Mouse (Mus musculus): ENCODE data around the gene Thoc6. TPM values are rescaled to one million over a fixed set of nuclear protein-coding genes. Genes with fewer than 3 reads are reported as not detected.

The Thoc6 gene
- total RNA-seq (2015): 32.3 and 33.4 TPM in 2 replicates
- total RNA-seq (2017): 45.7 and 51.2 TPM in 2 replicates

DNA sequence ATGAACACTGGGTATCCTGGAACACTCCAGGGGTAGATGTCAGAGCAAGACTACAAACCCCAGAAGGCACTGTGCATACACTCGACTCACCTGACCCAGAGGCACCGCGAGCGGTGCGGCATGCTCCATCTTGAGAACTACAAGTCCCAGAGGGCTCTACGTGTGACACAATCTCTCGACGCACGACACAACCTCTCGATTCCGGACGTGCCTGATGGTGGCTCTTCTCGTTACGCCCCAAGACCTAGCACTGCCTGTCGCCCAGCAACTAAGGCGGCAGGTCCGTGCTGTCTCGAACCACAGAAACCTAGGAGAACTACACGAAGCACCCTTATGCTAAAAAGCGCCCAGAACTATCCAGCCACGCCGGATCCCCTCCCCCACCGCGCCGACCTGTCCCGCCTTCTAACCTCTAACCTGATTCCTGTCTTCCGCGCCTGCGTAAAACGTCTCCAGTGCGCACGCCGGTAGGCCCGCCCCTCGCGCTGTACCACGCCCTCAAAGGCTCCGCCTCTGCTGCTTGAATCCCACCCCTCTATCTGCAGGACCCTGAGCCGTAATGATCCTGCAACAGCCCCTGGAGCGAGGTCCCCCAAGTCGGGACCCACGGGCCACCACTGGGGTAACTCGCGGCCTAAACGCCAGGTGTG, at the start of gene Thoc6, which contains the start of gene Hcfc1r1:
Gene Thoc6 (minus strand): TSS at position 459 of the 650 bp plus-strand sequence.
Gene Hcfc1r1 (plus strand): TSS at position 173 of the 650 bp plus-strand sequence.
- ATAC-seq (replicated peaks; ENCODE audit: poor library complexity): peak; percentile 77

DNA sequence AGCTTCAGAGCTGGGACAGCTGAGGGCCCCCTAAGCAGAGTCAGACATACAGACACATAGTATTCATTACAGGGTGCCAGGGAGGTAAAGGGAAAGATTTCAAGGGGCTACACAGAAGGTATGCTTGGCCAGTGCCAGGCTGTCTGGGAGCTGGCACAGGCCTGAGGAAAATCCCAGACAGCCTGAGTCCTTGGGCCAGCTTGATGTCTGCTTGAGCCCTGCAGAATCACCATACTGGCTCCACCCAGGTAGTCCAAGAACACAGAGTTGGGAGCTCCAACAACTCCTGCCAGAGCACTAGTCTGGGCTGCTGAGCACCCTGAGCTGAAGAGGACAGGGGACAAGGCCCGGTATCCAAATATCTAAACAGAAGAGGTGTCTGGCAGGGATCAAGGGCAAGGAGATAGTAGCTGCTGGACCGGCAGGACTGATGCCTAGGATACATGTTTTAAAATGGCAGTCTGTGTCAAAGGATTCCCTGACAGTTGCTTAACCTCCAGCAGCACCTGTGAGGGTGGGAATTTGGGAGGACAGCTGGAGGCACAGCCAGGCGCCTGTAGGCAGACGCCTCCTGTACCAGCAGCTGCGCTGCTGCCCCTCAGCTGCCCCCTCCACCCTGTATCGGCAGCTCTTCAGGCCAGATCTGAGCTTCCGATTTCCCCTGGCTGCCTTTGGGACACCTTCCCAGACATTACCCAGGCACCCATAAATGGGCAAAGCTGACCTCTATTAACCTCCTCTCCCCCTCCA, 48.9 kb upstream of the Thoc6 start, which contains the start of gene 1520401A03Rik:
Gene 1520401A03Rik (minus strand): TSS at position 408 of the 750 bp plus-strand sequence.
- ATAC-seq (replicated peaks; ENCODE audit: poor library complexity): no peak

DNA sequence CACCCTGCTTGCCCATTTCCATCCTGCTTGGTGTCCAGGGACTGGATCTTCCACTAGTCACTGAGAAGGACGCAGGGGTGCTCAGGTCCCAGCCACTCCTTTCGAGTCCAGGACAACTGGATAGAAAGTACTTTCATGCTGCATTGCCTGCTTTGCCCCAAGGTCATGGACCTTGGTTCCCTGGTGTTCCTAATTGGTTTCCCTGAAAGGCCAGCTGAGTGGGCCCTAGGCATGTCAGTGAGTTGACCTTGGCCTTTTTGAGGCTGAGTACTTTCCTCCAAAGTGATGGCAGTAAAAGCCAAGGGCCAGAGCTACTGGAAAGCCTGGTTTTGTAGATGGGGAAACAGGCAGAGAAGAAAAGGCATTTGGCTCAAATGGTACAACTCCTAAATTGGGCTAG, 48.2 kb upstream of the Thoc6 start:
- no peak for ATAC-seq (replicated peaks; ENCODE audit: poor library complexity)

DNA sequence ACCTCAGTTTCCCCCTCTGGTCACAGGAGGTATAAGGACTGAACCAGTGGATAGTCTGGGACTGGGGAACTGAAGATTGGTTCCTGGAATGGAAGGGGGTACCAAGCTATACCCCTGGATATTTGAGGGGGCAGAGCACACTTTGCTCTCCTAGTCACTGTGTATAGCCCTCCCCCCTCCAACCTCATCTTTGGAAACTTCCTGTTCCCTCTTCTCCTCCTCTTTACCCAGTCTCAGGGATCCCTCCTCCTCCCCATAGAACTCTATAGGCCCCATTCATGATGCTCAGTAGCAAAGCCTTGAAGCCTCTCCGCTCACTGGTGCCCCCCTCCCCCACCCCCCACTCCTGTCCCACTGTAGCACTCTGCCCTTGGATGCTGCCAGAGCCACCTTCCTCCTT, 45.8 kb upstream of the Thoc6 start:
- ATAC-seq (replicated peaks; ENCODE audit: poor library complexity): peak; percentile 52; the same call in 1 of the 2 replicates

DNA sequence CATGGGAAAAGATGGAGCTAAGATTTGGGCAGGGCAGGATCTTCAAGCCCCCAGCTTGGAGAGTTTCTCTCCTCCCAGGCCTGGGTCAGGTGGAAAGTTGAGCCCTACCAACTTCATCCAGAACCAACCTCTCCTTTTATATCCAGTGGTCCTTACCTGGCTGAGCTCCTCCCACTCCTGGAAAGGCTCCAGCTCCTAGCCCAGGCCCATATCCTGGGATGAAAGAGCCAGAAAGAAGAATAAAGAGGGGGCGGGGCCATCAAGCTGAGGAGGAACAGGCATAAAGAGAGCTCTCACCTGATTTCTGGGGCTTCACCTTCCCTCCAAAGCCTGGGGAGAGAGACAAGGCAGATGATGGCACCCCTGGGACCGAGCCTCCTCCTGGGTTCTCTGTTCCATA, 43.3 kb upstream of the Thoc6 start:
- ATAC-seq (replicated peaks; ENCODE audit: poor library complexity): no peak

DNA sequence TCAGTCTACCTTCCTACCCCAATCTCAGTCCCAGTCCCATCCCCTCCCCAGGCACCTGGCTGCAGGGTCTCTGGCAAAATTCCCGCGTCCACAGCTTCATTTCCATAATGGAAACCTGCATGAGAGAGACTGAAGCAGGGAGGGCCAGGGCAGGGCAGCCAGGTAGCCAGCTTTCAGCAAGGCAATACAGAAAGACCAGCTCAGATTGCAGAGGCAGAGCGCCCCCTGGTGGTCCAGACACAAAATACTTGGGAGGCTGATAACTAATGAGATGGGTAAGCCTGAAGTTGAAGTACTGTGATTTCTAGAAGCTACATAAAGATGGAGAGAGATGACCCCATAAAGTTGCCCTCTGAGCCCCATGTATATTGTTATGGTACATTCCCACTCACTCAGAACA, 32.5 kb upstream of the Thoc6 start:
- ATAC-seq (replicated peaks; ENCODE audit: poor library complexity): peak; percentile 94

DNA sequence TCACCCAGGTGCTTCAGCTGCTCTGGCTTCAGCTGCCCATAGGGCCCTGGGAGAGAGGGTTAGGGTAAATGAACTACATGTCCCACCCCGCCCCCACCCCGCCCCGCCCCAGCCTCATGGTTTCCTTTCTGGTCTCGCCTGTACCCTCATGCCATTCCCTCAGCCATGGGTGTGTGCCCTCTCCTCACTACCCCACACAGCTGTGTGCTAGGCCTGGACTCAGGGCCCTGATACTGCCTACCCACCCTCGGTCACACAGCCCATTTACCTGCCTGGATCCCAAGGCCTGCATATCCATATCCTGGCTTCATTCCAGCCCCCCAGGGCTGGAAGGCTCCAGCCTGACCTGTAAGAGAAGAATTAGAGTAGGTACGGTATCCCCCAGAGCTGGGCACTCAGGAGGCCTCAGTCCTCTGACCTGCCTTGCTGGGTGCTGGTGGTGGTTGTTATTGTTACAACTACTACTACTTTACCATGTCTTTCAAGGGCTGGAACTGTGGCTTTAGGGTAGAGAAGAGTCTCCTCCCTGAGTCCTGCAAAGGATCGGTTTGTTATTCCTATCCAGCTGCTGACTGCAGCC, 31.9 kb upstream of the Thoc6 start:
- no peak for ATAC-seq (replicated peaks; ENCODE audit: poor library complexity)

DNA sequence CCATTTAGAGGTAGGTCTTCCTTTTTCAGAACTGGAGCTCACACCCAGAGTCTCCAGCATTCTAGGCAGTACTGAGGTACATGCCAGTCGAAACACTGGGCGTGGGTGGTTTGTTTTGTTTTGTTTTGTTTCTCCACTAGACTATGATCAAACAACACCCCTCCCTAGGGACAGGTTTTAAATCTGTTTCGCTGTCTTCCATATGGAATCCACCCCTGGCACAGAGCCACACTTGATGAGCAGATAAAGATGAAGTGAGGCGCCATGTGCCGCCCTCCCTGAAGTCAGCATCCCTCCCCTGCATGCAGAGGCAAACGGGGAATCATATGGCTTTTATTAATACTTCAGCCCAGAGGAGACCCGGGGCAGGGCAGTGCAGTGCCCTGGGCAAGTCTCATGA, 31.1 kb upstream of the Thoc6 start:
- no peak for ATAC-seq (replicated peaks; ENCODE audit: poor library complexity)

DNA sequence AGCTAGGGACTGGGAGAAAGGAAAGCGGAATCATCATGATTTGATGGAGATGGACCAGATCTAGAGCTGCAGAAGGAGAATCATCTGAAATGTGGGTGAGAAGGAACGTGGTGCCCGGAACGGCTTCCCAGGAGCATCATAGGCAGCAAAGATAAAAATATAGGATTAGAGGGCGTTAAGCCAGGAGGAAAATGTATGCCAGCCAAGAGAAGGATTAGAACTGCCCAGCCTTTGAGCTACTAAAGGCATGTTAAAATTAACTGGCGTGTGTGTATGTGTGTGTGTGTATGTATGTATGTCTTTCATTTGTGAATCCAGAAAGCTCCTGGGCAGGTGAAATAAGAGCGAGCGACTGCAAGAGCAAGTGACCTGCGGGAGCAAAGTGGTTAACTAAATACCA, 29.6 kb upstream of the Thoc6 start:
- ATAC-seq (replicated peaks; ENCODE audit: poor library complexity): no peak

DNA sequence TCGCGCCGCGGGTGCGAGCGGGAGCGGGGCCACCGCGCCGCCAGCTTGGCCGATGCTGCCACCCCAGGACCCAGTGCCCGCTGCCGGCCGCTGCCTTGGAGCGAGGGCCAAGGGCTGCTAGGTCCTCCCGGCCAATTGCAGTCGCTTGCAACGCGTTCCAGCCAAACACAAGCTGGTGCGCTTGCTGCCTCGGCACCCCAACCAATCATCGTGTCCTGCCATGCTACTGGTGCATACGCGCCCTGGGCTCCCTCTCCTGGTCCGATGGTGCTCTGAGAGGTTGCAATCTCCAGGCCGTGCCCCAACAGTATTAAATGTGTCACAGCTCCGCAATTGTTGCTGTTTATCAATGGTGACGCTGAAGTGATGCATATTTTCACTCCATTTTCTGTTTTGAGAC, 26.4 kb upstream of the Thoc6 start:
- peak; percentile 100 for ATAC-seq (replicated peaks; ENCODE audit: poor library complexity)

DNA sequence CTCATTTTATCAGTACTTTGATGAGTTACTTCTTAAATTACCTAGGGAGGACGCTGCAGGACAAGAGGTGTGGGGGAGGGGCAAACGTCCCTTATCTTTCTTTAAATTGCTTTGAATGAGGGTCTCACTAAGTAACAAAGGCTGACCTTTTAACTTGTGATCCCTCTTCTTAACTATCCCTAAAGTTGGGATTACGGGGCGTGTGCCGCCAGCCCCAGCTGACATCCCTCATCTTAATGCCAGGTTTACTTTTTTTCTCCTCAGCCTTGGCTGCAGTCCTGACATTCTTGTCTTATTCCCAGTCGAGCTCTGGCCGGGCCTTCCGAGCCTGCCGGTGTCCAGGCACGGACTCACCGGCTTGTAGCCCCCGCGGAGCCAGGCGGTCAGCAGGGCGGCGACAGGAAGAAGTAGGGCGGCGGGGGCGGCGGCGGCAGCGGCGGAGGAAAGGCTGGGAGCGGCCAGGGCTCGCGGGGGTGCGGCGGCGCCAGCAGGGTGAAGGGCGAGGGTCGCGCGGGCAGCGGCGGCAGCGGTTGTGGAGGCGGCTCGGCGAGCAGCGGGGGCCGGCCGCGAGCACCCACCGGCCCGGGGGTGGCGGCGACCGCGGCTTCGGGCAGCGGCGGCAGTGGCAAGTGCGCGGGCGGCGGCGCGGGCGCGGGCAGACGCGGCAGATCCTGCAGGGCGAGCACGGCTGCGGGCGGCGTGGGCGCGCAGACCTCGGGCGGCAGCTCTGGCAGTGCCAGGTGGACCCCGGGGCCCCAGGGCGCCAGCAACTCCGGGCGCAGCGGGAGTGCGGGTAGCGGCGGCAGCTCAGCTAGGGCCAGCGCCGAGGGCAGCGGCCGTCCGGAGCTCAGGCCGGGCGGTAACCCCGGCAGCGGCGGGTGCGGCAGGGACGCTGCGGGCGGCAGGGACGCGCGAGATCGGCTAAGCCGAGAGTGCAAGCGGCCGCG, 25.7 kb upstream of the Thoc6 start:
- ATAC-seq (replicated peaks; ENCODE audit: poor library complexity): peak; percentile 22

DNA sequence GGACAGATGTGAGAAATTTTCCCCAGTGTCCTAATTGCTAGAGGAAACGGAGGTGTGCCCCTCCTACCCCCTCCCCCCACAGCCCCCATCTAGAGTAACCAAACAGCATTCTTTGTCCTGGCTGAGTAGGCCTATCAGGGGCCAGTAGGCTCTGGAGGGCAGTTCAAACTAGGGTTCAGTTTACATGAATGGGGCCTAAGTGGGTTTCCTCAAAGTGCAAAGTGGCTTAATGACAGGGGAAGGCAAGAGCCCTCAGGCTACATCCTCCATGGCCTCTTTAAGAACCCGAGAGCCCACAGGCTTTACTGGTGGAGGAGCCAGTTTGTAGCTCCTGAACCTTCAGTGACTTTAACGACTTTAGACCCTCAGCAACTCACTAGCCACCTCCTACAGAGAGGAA, 22.1 kb upstream of the Thoc6 start:
- ATAC-seq (replicated peaks; ENCODE audit: poor library complexity): no peak

DNA sequence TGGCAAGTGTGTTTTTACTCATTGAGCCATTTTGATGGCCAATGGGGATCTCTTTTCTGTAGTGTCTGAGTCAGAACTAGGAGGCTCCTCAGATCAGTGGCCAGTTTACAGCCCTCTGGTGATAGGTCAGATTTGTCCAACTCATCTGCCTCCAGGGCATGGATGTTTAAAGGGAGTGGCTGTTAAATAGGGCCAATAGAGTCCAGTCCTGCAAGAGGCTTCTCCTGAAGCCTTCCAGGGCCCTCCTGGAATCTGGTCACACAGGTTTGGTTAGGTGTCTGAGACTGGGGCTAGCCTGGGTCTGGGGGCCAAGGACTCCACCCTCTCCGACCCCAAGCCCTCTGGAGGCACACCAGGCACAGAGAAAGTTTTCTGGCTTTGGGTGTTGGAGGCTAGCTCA, 20.8 kb upstream of the Thoc6 start:
- ATAC-seq (replicated peaks; ENCODE audit: poor library complexity): no peak

DNA sequence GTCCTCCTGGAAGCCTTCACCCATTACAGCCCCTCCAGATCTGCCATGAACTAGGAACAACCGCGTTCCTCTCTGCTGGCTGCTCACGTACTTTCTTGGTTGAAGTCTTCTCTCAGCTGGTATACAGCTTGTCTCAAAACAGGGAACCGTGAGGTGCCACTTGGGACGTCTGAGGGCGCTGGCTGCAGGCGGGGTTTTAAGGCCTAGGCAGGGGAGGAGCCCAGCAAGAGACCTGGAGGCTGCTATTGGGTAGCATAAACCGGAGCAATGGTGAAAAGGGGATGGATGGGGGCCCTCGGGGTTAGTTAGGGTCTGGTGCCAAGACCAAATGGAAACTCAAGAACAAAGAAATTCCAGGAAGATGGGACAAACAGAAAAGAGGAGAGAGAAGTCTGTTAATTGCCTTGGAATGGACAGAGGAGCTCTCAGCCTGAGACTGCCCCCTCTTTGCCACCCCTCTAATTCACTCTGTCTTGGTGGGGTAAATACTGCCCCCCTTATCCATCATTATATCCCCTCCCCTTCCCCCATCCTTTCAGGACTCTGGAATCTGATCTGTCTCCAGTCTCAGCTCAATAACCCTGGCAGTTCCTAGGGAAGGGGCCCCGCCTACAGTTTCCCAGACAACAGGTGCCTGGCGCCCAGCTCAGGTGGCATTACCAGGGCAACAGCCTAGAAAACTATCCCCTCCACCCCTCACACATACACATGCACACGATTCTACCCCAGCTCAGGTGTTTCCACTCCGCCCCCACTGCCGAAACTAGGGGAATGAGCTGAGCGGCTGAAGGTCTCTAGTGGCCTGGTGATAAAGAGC, 10.4 kb upstream of the Thoc6 start, which contains the start of gene Cldn9:
Gene Cldn9 (minus strand): TSS at position 171 of the 817 bp plus-strand sequence.
- ATAC-seq (replicated peaks; ENCODE audit: poor library complexity): peak; percentile 56

DNA sequence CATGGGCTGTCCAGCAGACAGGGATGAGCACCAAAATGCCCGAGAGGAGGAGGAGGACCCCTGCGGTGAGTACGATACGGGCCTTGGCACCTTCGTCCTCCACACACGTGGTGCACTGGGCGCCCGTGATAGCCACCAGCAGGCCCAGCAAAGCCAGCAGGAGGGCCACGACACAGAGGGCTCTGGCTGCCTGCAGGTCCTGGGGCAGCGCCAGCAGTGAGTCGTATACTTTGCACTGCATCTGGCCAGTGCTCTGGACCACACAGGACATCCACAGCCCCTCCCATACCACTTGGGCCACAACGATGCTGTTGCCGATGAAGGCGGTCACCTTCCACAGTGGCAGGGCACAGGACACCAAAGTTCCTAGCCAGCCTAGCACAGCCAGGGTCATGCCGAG, 9.5 kb upstream of the Thoc6 start:
- no peak for ATAC-seq (replicated peaks; ENCODE audit: poor library complexity)

DNA sequence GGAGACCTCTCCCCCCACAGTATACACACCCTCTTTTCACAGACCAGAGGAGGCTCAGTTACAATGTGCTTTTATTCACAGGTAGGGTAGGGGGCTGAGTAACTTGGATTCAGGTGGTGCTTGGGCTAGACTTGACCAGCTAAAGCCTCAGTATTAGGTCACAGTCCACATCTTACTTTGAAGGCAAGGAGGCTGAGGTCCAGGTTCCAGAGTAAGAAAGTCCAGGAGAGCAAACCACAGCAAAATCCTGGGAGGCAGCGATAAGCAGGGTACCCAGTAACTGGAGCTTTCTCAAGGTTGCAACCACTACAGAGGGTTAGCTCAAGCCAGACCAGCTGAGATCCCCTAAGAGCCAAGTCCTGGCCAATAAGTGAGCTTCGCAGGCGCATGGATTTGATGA, 8.8 kb upstream of the Thoc6 start:
- ATAC-seq (replicated peaks; ENCODE audit: poor library complexity): no peak

DNA sequence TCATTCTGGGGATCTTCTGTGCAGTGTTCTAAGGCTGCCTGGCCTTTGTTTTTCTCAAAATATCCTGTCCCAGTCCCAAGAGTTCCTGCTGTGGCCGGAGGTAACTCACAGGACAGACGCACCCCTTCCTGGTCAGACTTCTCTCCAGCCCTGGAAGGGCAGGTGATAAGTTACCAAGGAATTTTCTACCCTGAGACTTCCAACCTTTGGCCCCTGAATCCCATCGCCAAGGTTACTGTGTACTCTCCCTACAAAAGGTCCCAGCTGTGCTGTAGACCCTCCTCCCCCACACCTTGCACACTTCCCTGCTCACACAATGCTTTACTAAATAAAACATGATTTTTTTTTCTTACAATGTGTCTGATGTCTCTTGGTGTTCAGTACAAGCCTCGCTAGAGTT, 8.4 kb upstream of the Thoc6 start:
- no peak for ATAC-seq (replicated peaks; ENCODE audit: poor library complexity)

DNA sequence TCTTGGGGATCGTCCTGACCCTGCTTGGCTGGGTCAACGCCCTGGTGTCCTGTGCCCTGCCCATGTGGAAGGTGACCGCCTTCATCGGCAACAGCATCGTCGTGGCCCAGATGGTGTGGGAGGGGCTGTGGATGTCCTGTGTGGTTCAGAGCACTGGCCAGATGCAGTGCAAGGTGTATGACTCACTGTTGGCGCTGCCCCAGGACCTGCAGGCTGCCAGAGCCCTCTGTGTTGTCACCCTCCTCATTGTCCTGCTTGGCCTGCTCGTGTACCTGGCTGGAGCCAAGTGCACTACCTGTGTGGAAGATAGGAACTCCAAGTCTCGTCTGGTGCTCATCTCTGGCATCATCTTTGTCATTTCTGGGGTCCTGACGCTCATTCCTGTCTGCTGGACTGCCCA, 7.4 kb upstream of the Thoc6 start:
- no peak for ATAC-seq (replicated peaks; ENCODE audit: poor library complexity)

DNA sequence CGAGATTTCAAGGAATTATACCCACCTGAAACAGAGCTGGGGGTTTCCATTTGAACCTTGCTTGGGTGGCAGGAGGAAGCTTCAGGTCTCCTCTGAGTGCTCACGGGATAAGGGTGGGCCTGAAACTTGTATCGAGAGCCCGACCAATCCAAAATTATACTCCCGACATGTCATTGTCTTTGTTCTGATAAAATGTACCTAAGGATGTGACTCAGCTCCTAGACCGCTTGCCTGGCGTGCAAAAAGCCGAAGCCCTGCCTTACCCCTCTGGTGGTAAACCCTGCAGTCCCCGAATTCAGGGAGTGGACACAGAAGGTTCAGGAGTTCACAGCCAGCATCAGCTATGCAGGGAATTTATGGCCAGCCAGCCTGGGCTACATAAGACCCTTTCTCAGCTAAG, 6.7 kb upstream of the Thoc6 start:
- ATAC-seq (replicated peaks; ENCODE audit: poor library complexity): no peak
